Mouse (Mus musculus): Measurements from ENCODE around the gene Smtn.

The Smtn gene

DNA sequence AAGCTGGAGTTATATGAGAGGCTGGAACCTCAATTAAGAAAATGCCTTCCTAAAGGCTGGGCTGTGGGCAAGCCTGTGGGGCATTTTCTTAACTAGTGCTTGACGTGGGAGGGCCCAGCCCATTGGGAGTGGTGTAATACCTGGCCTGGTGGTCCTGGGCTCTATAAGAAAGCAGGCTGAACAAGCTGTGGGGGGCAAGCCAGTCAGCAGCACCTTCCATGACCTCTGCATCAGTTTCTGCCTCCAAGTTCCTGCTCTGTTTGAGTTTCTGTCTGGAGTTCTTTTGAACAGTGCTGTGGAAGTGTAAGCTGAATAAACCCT is 5.8 kb upstream of the Smtn start:
- no peak for DNase-seq

GRCm38 (mm10) chr11:3545531-3546241 is 5.3 kb upstream of the Smtn start:
- no peak for DNase-seq

DNA sequence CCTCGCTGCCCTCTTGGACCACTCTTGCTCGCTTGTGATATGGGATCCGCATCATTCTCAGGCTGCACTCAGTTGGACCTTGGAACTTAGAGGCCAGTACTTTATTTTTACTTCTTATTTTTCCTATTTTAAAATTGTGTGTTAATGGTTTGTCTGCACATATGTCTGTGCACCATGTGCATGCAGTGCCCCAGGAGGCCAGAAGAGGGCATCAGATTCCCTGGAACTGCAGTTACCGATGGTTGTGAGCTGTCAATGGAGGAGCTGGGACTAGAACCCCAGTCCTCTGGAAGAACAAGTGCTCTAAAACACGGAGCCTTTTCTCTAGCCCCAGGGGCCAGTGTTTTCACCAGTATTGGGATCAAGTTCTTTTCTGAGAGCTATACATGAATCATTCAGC is 4.0 kb upstream of the Smtn start:
- DNase-seq: peak in 1 of 2 experiments; percentile 11

DNA sequence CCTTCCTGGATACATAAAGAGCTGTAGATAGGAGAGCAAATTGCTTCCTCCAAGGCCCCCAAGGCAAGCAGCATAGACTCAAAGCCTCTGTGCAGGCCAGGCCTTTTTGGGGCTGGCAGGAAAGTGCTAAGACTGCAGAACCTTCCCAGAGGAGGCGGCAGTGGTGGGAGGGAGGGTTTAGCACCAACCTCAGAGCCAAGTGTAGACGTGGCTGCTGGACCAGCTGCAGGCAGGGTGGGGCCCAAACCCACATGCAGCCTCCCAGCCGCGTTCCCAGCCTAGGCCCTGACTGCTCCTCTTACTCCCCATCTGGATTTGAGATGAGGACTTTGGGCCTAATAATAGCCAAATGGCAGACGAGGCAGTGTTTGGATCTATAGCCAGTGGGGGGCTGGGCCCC is 2.6 kb upstream of the Smtn start:
- DNase-seq: no peak

DNA sequence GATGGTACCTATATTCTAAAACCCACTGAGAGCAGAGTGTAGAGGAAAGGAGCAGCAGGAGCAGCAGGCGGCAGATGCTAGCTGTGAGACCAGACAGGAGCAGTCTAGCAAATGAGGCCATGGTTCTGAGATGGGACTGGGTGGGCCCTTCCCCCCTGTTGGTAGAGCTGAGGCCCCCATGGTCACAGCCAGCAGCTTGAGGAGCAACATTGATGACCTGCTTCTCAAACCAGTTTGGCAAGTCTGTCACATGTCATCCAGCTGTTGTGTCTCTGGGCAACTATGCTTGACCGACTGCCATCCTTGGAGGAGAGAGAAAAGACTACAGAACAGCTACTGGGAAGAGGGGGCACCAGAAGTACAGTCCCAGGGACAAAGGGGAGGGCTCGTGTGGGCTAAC is 1.5 kb upstream of the Smtn start:
- no peak for DNase-seq

DNA sequence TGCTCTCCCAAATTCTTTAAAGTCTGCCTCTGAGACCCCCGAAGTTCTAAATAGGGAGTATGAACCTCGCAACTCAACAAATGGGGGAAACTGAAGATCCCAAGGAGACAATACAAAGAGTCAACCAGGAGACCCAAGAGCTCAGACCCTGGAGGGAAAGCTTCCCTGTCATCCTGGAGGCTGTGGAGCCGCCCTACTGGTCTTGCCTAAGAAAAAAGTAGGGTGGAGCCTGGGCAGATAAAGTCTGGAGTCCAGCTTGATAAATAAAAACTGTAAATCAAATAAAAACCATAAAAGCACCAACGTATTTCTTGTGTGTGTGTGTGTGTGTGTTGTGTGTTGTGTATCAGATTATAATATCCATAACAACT is 601 bp downstream of the Smtn start:
- DNase-seq: no peak

- peak; percentile 89 to 91 for DNase-seq
Measured at GRCm38 (mm10) chr11:3539111-3539825, 1.1 kb downstream of the Smtn start.

DNA sequence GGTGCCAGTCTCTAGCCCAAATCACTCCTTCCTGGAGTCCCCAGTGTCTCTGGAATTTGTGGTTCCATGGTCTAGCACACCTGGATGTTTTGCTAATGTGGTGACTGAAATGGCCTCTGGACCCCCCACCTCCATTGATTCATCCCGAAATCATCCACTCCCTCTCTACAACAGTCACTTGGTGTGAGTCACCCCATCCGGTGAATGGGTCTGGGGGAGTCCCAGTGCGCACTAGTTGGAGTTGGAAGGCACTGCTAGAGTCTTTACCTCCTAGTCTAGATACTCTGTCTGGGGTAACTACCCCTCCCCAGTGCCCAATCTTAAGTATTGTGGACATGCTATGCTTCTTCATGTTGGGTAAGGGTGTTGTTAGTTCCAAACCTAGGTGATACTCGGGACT is 2.1 kb downstream of the Smtn start:
- peak in 1 of 2 experiments; percentile 4 for DNase-seq

DNA sequence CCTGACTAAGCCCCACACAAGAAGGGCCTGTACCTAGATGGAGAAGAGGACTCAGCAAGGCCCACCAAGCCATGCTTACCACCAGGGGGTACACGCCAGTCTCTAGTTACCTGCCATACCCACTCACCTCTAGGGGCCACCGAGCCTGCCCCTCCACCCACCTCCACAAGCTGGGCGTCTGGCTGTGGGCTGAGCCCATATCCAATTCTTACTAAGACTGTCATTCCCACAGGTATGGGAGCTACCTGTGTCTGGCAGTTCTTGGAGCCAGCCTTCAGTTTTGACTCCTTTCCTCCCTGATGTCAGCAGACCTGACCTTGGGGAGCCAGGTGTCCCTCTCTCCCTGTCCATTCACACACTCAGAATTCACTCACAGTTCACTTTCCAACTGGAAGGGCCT is 2.7 kb downstream of the Smtn start:
- peak in 1 of 2 experiments; percentile 8 for DNase-seq

DNA sequence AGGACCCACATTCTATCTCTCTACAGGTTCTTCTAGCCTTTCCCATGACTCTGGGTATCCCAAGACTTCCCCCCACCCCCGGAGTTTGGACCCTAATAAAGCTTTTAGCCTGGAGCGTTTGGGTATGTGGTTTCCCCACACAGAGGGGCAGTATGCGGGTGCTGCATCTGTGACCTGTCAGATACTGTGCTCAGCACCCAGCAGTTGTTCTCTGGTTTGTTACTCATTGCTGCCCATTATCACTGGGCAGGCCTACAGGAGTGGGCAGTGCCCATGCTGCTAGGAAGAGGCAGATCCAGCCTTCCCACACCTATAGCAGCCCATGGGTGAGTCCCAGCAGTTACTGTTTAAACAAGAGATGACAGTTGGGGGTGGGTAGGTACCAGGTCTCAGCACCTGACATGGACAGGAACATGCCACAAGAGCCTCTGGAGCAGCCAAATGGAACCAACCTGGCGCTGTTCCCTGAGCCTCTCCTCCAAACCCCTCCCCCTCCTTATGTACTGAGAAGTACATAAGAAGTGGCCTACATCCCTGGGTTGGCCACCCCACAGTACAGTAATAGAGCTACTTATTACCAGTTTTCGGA is 3.6 kb downstream of the Smtn start:
- peak in 1 of 2 experiments; percentile 15 for DNase-seq

DNA sequence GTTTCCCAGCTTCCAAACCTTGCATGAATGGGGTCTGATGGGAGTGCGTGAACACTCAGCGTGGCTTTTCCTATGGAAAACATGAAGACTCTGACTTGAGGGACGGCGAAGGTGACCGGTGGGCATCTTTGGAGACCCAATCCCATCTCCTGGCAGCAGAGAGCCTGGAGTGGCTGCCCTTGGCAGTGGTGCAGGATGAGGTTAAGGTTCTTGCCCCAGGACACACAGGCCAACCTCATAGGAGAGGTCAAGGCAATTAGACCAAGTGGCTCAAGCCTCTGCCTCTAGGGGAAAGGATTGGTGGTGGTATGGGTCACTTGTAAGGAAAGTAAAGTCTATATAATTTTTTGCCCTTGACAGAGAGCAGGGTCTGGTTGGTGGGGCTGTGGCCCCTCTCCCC is 4.3 kb downstream of the Smtn start:
- DNase-seq: no peak

DNA sequence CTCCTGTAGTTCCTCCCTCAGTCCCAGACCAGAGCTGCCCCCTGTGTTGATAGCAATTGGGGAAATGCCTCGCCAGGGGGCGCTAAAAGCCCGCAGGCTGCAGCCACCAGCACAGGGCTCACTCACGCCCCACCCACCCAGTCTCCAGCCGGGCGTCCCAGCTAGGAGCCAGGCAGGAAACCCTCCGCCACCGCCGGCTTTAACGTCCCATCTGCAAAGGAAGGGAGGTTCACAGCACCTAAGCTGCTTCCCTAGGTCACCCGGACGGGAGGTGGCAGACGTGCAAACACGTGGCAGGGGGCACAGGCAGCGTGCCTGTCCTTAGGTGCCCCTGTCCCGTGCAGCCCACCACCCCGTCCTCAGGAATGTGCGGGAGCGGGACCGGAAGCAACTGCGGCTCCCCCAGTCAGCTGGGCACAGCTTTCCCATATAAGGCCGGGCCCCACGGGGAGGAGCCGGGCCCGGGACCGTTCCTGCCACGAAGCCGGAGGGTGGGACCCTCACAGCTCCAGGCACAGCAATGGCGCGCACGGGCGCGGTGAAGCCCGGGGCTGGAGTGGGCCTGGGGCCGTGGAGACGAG is 4.9 kb downstream of the Smtn start:
- peak; percentile 95 to 97 for DNase-seq

DNA sequence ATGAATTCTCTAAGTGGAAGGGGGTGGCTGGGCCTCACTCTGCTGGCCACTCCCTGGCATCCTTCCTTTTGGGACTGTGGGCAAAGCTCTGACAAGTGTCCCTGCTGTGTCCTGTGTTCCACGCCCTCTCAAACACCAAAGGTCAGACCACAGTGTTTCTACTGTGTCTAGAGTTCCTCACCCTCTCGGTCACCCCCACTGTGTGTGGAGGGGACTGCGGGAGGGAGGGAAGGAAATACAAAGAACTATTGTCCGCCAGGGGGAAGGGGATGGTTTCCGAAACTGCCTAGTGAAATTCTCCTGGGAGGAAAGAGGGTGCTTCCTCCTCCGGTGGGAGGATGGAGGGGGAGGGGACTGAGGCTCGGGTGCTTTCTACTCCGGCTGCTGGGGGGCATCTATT is 5.5 kb downstream of the Smtn start:
- DNase-seq: no peak

DNA sequence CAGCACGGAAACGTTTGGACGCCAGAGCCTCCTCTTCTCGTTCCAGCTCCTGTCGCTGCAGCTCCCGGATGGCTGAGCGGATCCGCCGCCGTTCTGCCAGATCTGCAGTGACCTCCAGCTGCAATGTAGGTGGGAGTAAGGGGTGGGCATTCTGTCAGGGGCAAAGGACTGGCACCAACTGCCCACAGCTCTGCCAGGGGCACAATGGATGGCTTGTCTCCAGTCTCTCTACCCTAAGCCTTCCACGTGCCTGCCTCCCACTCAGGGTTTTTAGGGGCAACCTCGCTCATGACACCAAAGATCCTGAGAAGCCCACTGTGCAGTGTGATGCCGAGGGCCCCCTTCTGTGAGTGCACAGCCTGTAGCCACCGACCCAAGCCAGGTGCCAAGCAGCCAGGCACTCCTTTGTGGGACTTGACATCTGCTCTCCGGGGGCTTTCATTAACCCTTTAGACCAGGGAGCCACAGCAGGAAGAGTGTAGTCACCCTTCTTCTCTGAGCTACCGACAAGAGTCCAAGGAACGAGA is 6.9 kb downstream of the Smtn start:
- peak in 1 of 2 experiments; percentile 18 for DNase-seq

DNA sequence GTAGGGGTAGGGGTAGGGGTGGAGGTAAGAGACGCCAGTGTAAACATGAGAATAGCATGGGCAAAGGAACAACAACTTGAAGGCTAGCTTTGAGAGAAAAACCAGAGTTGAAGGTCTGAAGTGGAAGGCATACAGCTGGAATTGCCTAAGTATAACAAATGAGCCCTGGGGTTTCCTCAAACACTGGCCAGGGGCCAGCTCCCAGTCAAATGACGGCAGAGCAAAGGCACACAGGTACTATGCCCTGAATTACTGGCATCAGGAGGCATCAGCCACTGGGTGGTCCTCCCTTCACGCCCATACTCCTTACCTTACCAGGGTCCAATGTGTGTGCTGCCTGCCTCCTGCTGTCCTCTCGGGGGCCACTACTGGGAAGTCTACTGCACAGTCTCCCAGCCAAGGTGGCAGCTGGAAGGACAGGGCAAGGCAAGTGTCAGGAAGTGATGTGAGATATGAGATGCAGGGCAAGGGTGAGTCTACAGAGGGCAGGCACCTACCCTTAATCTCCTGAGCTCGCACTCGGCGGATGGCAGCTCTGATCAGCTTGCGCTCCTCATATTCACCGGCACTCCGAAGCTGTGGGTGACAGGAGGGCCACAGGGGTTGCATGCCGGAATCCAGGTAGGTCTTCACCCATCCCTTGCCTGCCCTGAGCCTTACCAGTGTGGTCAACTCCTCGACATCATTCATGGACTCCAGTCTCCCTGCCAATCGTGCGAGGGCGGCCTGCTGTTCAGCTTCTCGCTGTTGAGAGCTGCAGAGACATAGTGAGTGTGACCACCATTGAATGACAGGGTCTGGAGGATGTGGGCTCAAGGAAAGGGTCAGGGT is 8.1 kb downstream of the Smtn start:
- DNase-seq: peak in 1 of 2 experiments; percentile 24

DNA sequence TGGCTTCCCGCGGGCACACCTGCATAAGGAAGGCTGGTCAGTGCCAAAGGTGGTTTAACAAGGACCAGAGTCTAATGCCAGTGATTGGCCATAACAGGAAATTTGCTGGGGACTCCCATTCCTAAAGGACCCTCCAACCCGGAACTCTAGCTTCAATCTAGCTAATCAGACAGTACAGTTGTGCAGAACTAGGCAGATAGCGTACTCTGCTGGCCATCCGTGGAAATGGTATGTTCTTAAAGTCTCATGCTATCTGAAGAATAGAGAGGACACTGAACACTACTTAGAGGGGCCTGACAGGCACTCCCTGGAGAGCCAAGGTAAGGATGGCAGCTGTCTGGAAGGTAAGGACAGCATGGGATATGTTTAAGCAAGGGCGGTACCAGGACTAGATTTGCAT is 8.8 kb downstream of the Smtn start:
- DNase-seq: peak; percentile 59 to 75

- DNase-seq: no peak
Measured at GRCm38 (mm10) chr11:3530731-3531130, 9.7 kb downstream of the Smtn start.

- peak in 1 of 2 experiments; percentile 24 for DNase-seq
Measured at GRCm38 (mm10) chr11:3529476-3530252, 10.7 kb downstream of the Smtn start.

- DNase-seq: peak in 1 of 2 experiments; percentile 21
Measured at GRCm38 (mm10) chr11:3528208-3528607, 12.2 kb downstream of the Smtn start.

DNA sequence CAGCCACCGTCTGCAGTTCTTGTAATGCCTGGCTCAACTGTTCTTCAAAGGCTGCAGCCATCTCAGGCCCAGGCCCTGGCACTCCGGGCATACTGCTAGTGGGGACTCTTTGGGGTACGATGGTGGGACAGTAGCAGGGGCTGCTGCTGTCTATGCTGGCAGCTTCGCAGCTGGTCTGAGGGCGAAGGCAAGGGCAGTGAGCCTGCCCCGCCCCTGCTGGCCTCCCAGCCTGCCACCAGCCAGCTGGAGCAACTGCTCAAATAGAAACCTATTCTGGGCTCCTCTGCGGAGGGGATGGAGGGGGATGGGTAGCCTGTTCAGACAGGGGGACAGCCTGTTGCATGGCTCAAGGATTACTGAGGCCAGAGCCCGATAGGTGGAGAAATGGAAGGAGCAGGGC is 12.6 kb downstream of the Smtn start:
- DNase-seq: peak; percentile 24 to 33

DNA sequence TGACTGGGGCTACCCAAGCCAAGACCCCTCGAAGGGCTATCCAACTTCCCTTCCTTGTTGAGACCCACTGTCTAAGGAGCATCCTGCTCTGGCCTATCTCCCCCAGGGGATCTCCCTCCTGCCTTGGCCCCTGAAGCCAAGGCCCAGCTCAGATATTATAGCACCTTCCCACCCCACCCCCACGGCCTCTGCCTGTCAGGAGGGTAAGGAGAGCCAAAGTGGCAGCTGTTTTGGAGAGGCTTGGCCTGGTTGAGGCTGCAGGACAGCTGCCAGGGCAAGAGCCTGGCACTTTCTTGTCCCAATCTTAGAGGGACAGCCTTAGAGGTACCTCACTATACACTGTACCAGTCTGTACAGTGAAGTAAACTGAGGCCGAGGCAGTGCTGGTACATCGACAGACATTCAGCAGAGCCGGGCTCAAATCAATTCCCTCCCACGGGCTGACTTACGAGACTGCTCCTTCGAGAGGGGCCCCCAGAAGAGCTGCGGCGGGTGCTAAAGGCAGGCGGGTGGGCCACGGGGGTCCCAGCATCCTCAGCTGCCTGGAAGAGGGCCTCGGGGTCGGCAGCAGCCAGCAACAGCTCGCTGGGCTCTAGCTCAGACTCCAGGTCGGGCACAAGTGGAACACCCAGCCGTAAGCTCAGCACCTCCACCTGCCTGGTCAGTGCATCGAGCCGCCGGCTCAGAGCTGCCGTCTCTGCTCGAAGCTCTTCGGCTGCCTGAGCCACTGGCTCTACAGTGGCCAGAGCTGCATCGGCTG is 13.3 kb downstream of the Smtn start:
- peak; percentile 17 to 34 for DNase-seq

Data from cerebellum, postnatal 25 days (tissue).